Mouse (Mus musculus): Measurements from ENCODE around the gene Dyrk1b.
"Not testable (repeated sequence)": the region's sequence is repeated elsewhere in the genome, so short reads cannot be mapped to it uniquely, and the experiment has no call there.

- TF ChIP-seq CTCF, POLR2A (IDR thresholded peaks at IDR 0.05; ENCODE audit: insufficient read depth, low read depth, low read length): not testable (repeated sequence)
Measured at GRCm38 (mm10) chr7:28215950-28216349, 36.7 kb downstream of the Dyrk1b start.

All from olfactory bulb, adult 2 months (tissue).